Mouse (Mus musculus) gastrocnemius, postnatal 36 days (tissue): ENCODE measurements around the gene Cypt12. TPM values are rescaled to one million over a fixed set of nuclear protein-coding genes. Genes with fewer than 3 reads are reported as not detected.

Source experiments
- DNase-seq, 2 experiments: peaks; one replicate each; pipeline ENCODE4 v3.0.0; 2022
- intact Hi-C: fragments of 180-260 bp; cut with DNase I; formaldehyde crosslinking; loops from one replicate; pipeline ENCODE4 v1.15.1; 2025
- long read RNA-seq, 2 experiments: library from polyadenylated mRNA; stranded (forward); transcript quantifications; one replicate each; pipeline ENCODE4 v2.0.0; 2021
- total RNA-seq, 2 experiments: library from RNA; stranded (reverse); gene quantifications; 2 replicates each; pipeline ENCODE4 v1.2.3; 2021

Cypt12 gene
- not detected for total RNA-seq
- long read RNA-seq, experiment 1, result 0 reads
- long read RNA-seq, experiment 2, result 0 reads

- intact Hi-C loops, result no loop called here
- no peak for DNase-seq
Measured at GRCm38 (mm10) chr3:17948299-17948698, at the start of gene Cypt12. Gene Cypt12, plus strand, starts transcription at chr3:17948410.

GRCm38 (mm10) chr3:17913796-17914195, 34.4 kb upstream of the Cypt12 start:
- intact Hi-C loops, result no loop called here
- no peak for DNase-seq

- intact Hi-C loops, result no loop called here
- no peak for DNase-seq
Measured at GRCm38 (mm10) chr3:17940206-17940605, 8.0 kb upstream of the Cypt12 start.
